Mouse (Mus musculus): ENCODE results near the gene Apof. TPM values are rescaled to one million over a fixed set of nuclear protein-coding genes. Genes with fewer than 3 reads are reported as not detected.

Apof gene
- total RNA-seq (2014; rRNA removed), result 0.50 TPM in 1 of 2 replicates, not detected in the other
- polyA plus RNA-seq (2015; fragmentation: Nextera tagmentation; extraction: Ambion mirVana), result 0.23 and 0.41 TPM in 2 replicates

GRCm38 (mm10) chr10:128268371-128268770 lies at the start of gene Apof:
TSS of gene Apof (plus strand) at chr10:128268671.
- no peak for ATAC-seq
- Histone ChIP-seq H3K36me3 (ENCODE audit: insufficient read depth, low read length) (no peaks in the 10 kb centered on the region), H3K9ac (replicated peaks; ENCODE audit: low read length) (no peak within 1 kb of the TSS), H3K9me3 (ENCODE audit: low read length) (no peaks in the 10 kb centered on the region), H3K4me2 (ENCODE audit: low read depth, low read length) (no peak within 1 kb of the TSS), H3K27me3 (ENCODE audit: insufficient read depth, low read length) (no peaks in the 10 kb centered on the region), H3K4me1 (ENCODE audit: insufficient read depth, low read length) (no peaks in the 10 kb centered on the region), H3K4me3 (ENCODE audit: low read length) (no peak within 1 kb of the TSS), H3K27ac (no peak within 1 kb of the TSS)
- WGBS, result 85% methylated on average over 6 of the region's 6 CpGs
- TF ChIP-seq CTCF (IDR thresholded peaks at IDR 0.05; ENCODE audit: low read depth), result no peak
- no peak for DNase-seq (ENCODE audit: low spot score)

GRCm38 (mm10) chr10:128221533-128222286 lies 46.8 kb upstream of the Apof start:
- Histone ChIP-seq H3K4me3 (ENCODE audit: low read length) (no peak overlapping the region), H3K9me3 (ENCODE audit: low read length) (no peaks in the 10 kb centered on the region), H3K9ac (replicated peaks; ENCODE audit: low read length) (no peak overlapping the region), H3K27me3 (ENCODE audit: insufficient read depth, low read length) (no peaks in the 10 kb centered on the region), H3K4me2 (ENCODE audit: low read depth, low read length) (no peak overlapping the region), H3K27ac (no peak overlapping the region), H3K36me3 (ENCODE audit: insufficient read depth, low read length) (no peaks in the 10 kb centered on the region), H3K4me1 (ENCODE audit: insufficient read depth, low read length) (no peaks in the 10 kb centered on the region)
- no peak for TF ChIP-seq CTCF (IDR thresholded peaks at IDR 0.05; ENCODE audit: low read depth)
- 58% methylated on average over 16 of the region's 16 CpGs for WGBS
- ATAC-seq (no peak), DNase-seq (ENCODE audit: low spot score) (no peak)

GRCm38 (mm10) chr10:128225064-128225463 lies 43.4 kb upstream of the Apof start:
- no peak overlapping the region for H3K4me3 ChIP-seq (ENCODE audit: low read length)
- ATAC-seq, result no peak
- no peak overlapping the region for H3K27ac ChIP-seq
- no peaks in the 10 kb centered on the region for H3K27me3 ChIP-seq (ENCODE audit: insufficient read depth, low read length)
- WGBS, result 49% methylated on average over 5 of the region's 5 CpGs
- DNase-seq (ENCODE audit: low spot score), result no peak
- no peaks in the 10 kb centered on the region for H3K9me3 ChIP-seq (ENCODE audit: low read length)
- no peak overlapping the region for H3K9ac ChIP-seq (replicated peaks; ENCODE audit: low read length)
- no peaks in the 10 kb centered on the region for H3K4me1 ChIP-seq (ENCODE audit: insufficient read depth, low read length)
- TF ChIP-seq CTCF (IDR thresholded peaks at IDR 0.05; ENCODE audit: low read depth), result no peak
- no peak overlapping the region for H3K4me2 ChIP-seq (ENCODE audit: low read depth, low read length)
- no peaks in the 10 kb centered on the region for H3K36me3 ChIP-seq (ENCODE audit: insufficient read depth, low read length)

GRCm38 (mm10) chr10:128225538-128225937 lies 42.9 kb upstream of the Apof start, which contains the start of gene Mip:
TSS of gene Mip (plus strand) at chr10:128225838.
- H3K27me3 ChIP-seq (ENCODE audit: insufficient read depth, low read length), result no peaks in the 10 kb centered on the region
- H3K36me3 ChIP-seq (ENCODE audit: insufficient read depth, low read length), result no peaks in the 10 kb centered on the region
- ATAC-seq (no peak), DNase-seq (ENCODE audit: low spot score) (no peak)
- H3K4me2 ChIP-seq (ENCODE audit: low read depth, low read length), result no peak within 1 kb of the TSS
- no peak within 1 kb of the TSS for H3K9ac ChIP-seq (replicated peaks; ENCODE audit: low read length)
- no peak within 1 kb of the TSS for H3K27ac ChIP-seq
- TF ChIP-seq CTCF (IDR thresholded peaks at IDR 0.05; ENCODE audit: low read depth), result no peak
- no peaks in the 10 kb centered on the region for H3K4me1 ChIP-seq (ENCODE audit: insufficient read depth, low read length)
- no peak within 1 kb of the TSS for H3K4me3 ChIP-seq (ENCODE audit: low read length)
- no peaks in the 10 kb centered on the region for H3K9me3 ChIP-seq (ENCODE audit: low read length)
- 34% methylated on average over 4 of the region's 4 CpGs for WGBS

GRCm38 (mm10) chr10:128227592-128227991 lies 40.9 kb upstream of the Apof start:
- H3K9me3 ChIP-seq (ENCODE audit: low read length), result no peaks in the 10 kb centered on the region
- 0 out of 2 replicates have a peak, but pooled peaks cover 3% of the 10 kb centered on the region for H3K4me1 ChIP-seq (ENCODE audit: insufficient read depth, low read length)
- no peak overlapping the region for H3K27ac ChIP-seq
- ATAC-seq (no peak), DNase-seq (ENCODE audit: low spot score) (no peak)
- TF ChIP-seq CTCF (IDR thresholded peaks at IDR 0.05; ENCODE audit: low read depth), result no peak
- H3K4me2 ChIP-seq (ENCODE audit: low read depth, low read length), result no peak overlapping the region
- H3K36me3 ChIP-seq (ENCODE audit: insufficient read depth, low read length), result no peaks in the 10 kb centered on the region
- no peak overlapping the region for H3K9ac ChIP-seq (replicated peaks; ENCODE audit: low read length)
- H3K27me3 ChIP-seq (ENCODE audit: insufficient read depth, low read length), result no peaks in the 10 kb centered on the region
- whole genome bisulfite sequencing, result 76% methylated on average over 9 of the region's 9 CpGs
- H3K4me3 ChIP-seq (ENCODE audit: low read length), result no peak overlapping the region

GRCm38 (mm10) chr10:128228009-128228408 lies 40.5 kb upstream of the Apof start:
- H3K4me1 ChIP-seq (ENCODE audit: insufficient read depth, low read length), result 0 out of 2 replicates have a peak, but pooled peaks cover 3% of the 10 kb centered on the region
- WGBS, result 93% methylated on average over 8 of the region's 8 CpGs

GRCm38 (mm10) chr10:128230582-128230981 lies 37.9 kb upstream of the Apof start:
- Histone ChIP-seq H3K9ac (replicated peaks; ENCODE audit: low read length) (no peak overlapping the region), H3K27me3 (ENCODE audit: insufficient read depth, low read length) (no peaks in the 10 kb centered on the region), H3K4me2 (ENCODE audit: low read depth, low read length) (no peak overlapping the region), H3K4me3 (ENCODE audit: low read length) (no peak overlapping the region), H3K27ac (no peak overlapping the region), H3K9me3 (ENCODE audit: low read length) (no peaks in the 10 kb centered on the region), H3K36me3 (ENCODE audit: insufficient read depth, low read length) (no peaks in the 10 kb centered on the region), H3K4me1 (ENCODE audit: insufficient read depth, low read length) (0 out of 2 replicates have a peak, but pooled peaks cover 3% of the 10 kb centered on the region)
- TF ChIP-seq CTCF (IDR thresholded peaks at IDR 0.05; ENCODE audit: low read depth), result no peak
- DNase-seq (ENCODE audit: low spot score) (no peak), ATAC-seq (no peak)
- WGBS, result 84% methylated on average over 12 of the region's 12 CpGs

More at GRCm38 (mm10) chr10:128228009-128228408, 40.5 kb upstream of the Apof start:
- H3K27me3 ChIP-seq (ENCODE audit: insufficient read depth, low read length), result no peaks in the 10 kb centered on the region
- no peak overlapping the region for H3K4me3 ChIP-seq (ENCODE audit: low read length)
- H3K36me3 ChIP-seq (ENCODE audit: insufficient read depth, low read length), result no peaks in the 10 kb centered on the region
- no peak overlapping the region for H3K4me2 ChIP-seq (ENCODE audit: low read depth, low read length)
- no peak overlapping the region for H3K9ac ChIP-seq (replicated peaks; ENCODE audit: low read length)
- no peak for TF ChIP-seq CTCF (IDR thresholded peaks at IDR 0.05; ENCODE audit: low read depth)
- H3K27ac ChIP-seq, result no peak overlapping the region
- H3K9me3 ChIP-seq (ENCODE audit: low read length), result no peaks in the 10 kb centered on the region
- DNase-seq (ENCODE audit: low spot score) (no peak), ATAC-seq (no peak)
